Mouse (Mus musculus) lung, postnatal 0 days (tissue): ENCODE data around the gene Zfp131.

Experiments used
- CTCF ChIP-seq: IDR thresholded peaks from 2 replicates; pipeline ENCODE4 v1.5.1; 2016; ENCODE audit warnings: antibody characterized with exemption, mild to moderate bottlenecking
- EP300 ChIP-seq: IDR thresholded peaks from 2 replicates; pipeline ENCODE4 v1.6.1; 2016; ENCODE audit warnings: antibody characterized with exemption, mild to moderate bottlenecking, control low read depth

DNA sequence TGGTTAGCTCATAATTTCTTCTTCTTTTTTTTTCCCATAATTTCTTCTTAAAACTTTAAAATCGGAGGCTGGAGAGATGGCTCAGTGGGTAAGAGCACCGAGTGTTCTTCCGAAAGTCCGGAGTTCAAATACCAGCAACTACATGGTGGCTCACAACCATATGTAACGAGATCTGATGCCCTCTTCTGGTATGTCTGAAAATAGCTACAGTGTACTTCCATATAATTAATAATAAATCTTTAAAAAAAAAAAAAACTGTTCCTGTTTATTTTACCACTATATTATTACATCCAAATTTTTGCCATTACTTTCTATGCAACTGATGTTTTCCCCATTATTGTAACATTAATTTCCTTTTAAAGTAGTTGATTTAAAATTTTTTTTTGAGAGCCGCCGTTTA, 66.1 kb downstream of the Zfp131 start:
- peak; percentile 39 for TF ChIP-seq CTCF
- TF ChIP-seq EP300, result no peak
